Mouse (Mus musculus) kidney, postnatal 14 days (tissue): ENCODE measurements around the gene Eef2k.

ENCODE experiments used
- DNase-seq: peaks from one replicate; pipeline ENCODE4 v3.0.0; 2022; ENCODE audit warnings: mixed read lengths

Eef2k gene

GRCm38 (mm10) chr7:120842345-120843036 is at the start of gene Eef2k:
Gene Eef2k (plus strand): TSS chr7:120842831.
- DNase-seq = peak; percentile 90

- DNase-seq = no peak
Measured at GRCm38 (mm10) chr7:120795544-120795943, 47.1 kb upstream of the Eef2k start.

- DNase-seq = no peak
Measured at GRCm38 (mm10) chr7:120796369-120796768, 46.3 kb upstream of the Eef2k start.

DNA sequence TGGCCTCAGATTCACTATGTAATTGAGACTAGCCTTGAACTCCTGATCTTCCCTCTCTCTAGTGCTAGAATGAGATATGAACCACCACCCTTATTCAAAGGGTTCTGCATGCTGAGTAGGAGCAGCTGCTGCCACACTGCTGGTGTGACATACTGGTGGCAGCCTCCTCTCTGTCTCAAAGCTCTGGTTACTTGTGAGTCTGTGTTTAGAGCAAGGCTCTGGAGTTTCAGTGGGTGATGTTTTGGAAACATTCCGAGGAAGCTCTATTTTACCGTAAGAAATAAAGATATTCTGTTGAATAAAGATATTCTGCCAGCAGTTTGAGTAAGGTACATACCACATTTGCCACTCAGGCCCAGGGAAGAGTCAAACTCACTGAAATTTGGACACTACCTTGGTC is 39.4 kb upstream of the Eef2k start:
- no peak for DNase-seq

- peak; percentile 17 for DNase-seq
Measured at GRCm38 (mm10) chr7:120809705-120810104, 32.9 kb upstream of the Eef2k start.

- no peak for DNase-seq
Measured at GRCm38 (mm10) chr7:120811834-120812415, 30.7 kb upstream of the Eef2k start, which contains the start of gene Gm5737. Gene Gm5737 (plus strand): TSS chr7:120812365.

- no peak for DNase-seq
Measured at GRCm38 (mm10) chr7:120817552-120817951, 25.1 kb upstream of the Eef2k start.

DNA sequence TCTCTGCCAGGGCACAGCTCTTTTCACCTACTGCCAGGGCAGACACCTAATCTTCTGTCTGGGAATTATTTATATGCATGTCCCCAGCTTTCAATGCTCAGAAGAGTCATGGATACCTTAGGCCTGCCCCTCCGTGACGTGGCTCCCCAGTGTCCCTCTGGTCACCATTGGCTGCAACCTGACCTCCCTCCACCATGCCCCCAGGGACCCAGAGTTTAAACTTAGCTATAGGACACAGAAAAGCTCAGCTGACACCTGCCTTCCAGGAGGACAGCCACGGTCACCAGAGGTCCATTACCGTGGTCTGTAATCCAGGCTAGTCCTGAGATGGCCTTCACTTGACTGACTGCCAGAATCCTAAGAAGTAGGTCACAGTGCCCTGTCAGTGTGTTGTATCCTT is 23.2 kb upstream of the Eef2k start:
- no peak for DNase-seq

- peak; percentile 73 for DNase-seq
Measured at GRCm38 (mm10) chr7:120823248-120823647, 19.4 kb upstream of the Eef2k start.

DNA sequence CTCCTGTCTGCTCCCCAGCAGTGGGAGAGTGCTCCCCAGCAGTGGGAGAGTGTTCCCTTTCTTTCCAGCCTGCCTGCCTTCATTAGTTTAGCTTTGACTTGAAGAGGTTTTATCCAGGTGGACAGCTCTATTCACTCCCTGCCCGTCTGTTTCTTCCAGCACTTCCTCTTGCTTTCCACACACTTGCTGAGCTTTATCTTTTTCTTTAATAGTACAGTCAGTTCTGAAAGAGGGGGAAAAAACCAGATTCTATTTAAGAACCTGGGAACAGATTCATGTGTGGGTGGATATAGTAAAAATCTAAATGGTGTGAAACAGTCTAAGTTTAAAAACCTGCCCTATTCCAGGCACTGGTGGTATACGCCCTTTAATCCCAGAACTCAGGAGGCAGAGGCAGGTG is 17.5 kb upstream of the Eef2k start:
- no peak for DNase-seq

- DNase-seq = peak; percentile 38
Measured at GRCm38 (mm10) chr7:120826408-120826807, 16.2 kb upstream of the Eef2k start.

DNA sequence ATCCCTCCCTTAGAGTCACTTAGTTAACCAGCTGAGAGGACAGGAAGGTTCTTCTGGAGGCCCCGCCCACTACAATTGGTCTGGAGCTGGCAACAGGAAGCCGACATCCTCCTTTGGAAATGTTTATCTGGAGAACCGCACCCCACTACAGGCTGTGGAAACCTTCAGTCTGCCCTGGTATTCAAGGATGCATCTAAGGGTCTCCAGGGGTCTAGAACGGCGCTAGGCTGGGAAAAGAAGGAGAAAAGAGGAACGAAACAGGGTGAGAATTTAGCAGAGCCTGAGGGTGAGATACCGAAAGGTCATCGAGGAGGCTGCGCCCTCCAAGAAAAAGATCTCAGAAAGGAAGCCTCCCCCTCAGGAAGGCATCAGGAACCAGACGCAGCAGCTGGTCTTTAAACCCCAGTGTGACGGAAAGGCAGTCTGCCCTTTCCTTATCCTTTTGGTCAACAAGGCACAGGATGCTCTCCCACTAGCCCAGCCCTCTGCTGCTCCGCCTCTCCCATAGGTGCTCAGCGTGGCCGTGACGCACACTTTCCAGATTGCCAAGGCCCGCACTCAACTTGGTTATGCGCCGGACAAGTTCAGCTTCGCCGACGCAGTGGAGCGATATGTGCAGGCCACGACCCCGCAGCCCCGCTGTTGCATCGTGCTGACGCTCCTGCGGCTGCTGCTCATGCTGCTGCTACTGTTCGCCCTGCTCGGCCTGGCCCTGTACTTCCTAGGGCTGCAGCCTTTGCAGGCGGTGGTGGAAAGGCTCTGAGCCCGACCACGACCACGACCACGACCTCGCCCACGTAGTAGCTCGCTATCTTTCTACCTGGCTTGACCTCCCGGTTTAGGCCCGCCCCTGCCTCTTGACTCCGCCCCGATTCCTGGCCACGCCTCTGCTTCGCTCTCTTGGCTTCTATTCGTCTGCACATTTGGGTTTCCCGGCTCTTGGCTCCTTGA is 11.9 kb upstream of the Eef2k start:
- peak; percentile 81 for DNase-seq

DNA sequence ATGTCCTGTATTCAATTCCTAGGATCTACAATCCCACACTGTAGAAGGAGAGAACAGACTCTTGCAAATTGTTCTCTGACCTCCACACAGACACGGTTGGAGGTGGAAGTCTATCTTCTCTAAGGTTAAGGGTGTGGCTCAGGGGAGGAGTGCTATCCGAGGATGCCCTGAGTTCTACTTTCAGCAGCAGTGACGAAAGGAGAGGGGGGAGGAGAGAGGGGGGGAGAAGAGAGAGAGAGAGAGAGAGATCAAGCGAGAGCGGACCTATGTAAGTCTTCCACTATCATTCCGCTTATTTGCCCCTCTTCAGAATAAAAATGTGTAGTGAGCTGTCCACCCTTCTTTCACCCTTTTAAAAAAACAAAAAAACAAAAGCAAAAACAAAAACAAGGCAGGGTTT is 8.2 kb upstream of the Eef2k start:
- no peak for DNase-seq

DNA sequence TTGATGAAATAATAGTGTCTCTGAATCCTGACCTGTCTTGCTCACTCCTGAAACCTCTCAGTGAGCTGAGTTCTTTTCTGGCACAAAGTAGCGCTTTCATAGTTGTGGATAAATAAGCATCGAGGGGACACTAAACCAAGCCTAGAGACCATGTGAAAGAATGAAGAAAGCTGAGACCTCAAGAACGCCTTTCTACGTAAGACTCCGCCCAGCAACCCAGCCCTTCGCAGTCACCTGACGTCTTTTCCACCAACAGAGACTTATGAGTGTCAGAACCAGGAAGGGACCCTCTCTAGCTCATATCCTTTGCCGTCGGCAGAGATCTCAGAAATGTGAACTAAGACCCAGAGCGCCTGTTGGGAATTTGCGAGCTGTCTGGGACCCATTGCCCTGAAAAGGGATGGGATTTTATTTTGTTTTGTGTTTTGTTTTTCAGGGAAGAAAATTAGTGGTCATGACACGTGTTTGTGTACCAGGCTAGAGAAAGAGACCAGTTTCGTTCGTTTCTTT is 7.7 kb upstream of the Eef2k start:
- peak; percentile 76 for DNase-seq

GRCm38 (mm10) chr7:120835449-120836359 is 6.9 kb upstream of the Eef2k start:
- DNase-seq = peak; percentile 96

DNA sequence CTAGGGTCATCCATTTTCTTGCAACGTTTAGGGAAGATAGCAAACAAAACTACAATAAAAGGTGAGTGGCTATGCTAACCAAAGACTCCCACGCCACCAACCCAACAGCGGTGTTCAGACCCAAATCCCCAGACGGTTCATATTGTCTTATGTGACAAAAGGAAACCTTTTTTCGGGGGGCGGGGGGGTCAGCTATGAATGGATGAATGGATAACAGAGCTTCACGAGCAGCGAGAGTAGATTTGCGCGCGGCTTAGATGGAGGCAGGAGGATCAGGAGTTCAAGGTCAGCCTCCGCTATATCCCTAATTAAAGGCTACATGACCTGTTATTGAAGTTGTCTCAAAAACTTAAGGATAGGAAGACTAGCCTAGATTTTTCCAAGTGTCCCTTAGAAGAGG is 6.3 kb upstream of the Eef2k start:
- DNase-seq = peak; percentile 21

DNA sequence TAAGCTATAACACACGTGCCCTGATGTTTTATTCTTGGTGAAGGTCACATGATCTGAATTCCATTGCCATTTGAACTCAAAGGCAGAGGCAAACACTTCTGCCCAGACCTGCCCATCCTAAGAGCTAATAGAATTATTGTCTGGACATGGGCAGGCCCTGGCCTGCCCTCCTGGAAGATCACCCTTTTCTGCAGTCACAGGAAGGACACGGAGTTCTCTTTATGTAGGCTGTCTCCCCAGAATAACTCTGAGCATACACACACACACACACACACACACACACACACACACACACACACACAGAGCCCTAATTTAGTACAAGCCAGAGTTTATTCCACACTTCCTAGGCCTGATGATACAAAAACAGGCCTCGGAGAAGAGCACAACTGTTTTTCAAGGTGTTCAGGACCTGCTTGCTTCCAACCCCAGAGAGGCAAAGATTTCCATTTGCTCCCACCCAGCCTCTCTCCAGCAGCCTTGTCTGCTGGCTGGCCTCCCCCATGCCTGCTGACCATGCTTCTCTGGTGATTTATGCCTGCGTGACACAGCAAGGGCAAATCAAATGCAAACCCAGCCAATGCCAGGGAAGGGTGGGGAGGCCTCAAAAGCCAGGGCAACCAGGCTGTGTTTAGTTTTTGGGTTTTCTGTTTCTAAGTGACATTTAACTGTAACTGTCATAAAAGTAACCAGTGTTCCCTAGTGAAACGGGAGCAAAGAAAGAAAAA is 4.0 kb upstream of the Eef2k start:
- no peak for DNase-seq

- DNase-seq = no peak
Measured at GRCm38 (mm10) chr7:120839786-120840185, 2.8 kb upstream of the Eef2k start.

DNA sequence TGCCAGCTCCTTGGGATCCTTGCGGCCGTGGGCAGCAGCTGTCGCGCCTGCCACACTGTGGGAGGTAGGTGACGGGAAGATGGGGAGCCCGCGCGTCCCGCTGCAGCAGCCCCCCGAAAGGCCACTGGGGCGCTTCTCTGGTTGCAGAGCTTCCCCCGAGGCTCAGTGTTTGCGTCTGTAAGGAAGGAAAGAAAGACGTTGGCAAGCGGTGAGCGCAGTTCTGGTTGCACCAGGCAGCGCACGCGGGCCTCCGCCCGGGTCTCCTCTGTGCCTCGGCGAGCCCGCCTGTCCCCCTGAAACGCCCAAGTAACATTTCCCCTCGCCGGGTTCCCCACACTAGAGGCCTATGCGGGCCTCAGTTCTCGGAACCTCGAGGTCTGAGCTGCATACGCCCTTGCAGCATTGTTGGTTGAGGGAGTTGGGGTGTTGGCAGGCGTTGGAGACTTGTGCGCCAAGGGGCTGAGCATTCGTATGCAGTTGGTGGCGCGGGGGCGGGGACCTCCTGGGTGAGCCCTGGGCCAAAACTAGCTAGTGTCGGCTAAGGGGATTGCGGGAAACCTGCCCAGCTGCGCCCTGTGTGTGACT is 498 bp downstream of the Eef2k start:
- peak; percentile 79 for DNase-seq

DNA sequence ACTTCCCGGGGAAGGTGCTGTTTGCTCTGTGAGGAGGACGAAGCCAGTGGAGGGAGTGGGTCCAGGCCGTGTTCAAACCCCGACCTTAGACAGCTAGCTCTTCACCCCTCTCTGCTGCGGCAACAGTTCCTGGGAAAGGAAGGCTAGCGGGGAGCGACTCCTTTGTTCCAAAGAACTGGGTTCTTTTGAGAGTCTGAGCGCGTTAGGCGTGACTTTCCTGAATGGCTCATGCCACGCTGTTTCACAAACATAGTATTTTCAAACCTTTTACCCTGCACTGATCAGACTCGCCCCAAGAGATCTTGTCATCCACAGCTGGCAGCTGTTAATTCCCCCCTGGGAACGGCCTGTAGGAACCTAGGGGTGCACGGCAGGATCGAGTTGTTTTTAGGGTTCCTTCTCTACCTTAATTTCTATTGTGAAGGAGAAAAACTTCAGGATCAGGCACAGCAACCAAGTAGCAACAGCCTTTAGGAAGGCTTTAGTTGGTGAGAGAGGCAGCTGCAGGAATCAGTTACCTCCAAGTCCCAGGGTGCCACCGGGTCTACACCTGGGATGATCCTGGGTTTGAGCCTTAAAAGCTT is 1.3 kb downstream of the Eef2k start:
- no peak for DNase-seq

DNA sequence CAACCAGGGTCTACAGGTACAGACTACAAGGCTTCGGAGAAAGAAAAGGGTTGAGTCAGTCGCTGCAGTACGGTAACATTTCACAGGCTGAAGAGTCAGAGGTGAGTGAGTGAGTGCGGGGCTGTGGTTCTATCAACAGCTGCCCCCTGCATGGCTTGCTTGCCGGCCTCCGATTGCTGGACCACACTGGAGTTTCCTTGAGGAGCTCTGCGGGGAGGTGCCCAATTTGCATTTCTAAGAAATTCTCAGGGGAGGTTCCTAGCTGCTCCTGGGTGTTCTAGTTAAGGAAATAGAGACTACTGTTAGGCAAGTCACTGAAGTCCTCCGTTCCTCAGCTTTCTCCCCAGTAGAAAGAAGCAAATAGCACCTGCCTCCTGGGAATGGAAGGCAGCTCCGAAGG is 2.1 kb downstream of the Eef2k start:
- DNase-seq = no peak
